Mouse (Mus musculus): ENCODE data around the gene Tmem181a.
"Not testable (repeated sequence)": the region's sequence is repeated elsewhere in the genome, so short reads cannot be mapped to it uniquely, and the experiment has no call there.

DNA sequence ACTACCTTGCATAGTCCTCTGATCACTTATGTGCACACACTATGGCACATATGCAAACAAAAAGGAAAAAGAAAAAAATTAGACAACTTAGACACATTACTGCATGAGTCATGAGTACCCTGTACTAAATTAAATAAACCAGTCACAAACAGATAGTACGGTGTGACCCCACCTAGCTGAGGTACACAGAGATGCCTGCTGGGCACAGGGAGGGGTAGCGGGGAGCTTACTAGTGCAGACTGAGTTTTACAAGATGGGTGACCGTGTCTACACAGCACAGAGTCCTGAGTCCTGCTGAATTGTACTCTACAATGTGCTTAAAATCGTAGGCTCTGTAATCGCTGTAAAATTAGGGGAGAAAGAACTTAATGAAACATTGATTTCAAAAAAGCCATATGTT lies 29.5 kb downstream of the Tmem181a start:
- not testable (repeated sequence) for TF ChIP-seq CTCF (IDR thresholded peaks at IDR 0.05; ENCODE audit: control insufficient read depth, insufficient read depth, low read length); POLR2A (IDR thresholded peaks at IDR 0.05; ENCODE audit: borderline replicate concordance, control insufficient read depth, low read depth, low read length)
